Mouse (Mus musculus) heart, postnatal 0 days (tissue): Measurements from ENCODE around the gene Elobl.

Experiments
- CTCF ChIP-seq: IDR thresholded peaks from 2 replicates; pipeline ENCODE4 v1.5.1; 2016; ENCODE audit warnings: antibody characterized with exemption, control low read depth, low read depth
- EP300 ChIP-seq: IDR thresholded peaks from 2 replicates; pipeline ENCODE4 v1.6.1; 2016; ENCODE audit warnings: antibody characterized with exemption, low read depth

DNA sequence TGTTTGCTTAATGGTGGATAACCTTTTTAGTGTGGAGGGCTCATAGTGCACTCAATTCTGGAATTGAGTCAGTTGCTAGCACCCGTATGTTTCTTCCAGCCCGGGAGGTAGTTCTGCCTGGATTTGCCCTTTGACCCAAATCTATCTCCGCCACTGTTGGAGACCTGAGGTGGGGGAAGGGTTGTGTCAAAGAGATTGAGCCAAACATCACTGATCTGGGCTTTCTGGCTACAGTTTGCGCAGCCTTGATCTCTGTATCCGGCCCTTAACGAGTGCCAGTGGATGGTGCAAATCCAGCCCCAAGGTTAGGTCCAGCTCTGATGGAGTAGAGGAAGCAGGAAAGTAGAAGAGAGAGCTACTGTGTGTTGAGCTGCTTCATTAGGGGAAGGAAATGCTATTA lies 36.3 kb upstream of the Elobl start:
- TF ChIP-seq CTCF, result no peak
- TF ChIP-seq EP300, result no peak
